Mouse (Mus musculus): Measurements from ENCODE around the gene Slc16a2. TPM values are rescaled to one million over a fixed set of nuclear protein-coding genes. Genes with fewer than 3 reads are reported as not detected.

The Slc16a2 gene
- polyA plus RNA-seq, 1 experiment from 2014 or later = 29.4 TPM

DNA sequence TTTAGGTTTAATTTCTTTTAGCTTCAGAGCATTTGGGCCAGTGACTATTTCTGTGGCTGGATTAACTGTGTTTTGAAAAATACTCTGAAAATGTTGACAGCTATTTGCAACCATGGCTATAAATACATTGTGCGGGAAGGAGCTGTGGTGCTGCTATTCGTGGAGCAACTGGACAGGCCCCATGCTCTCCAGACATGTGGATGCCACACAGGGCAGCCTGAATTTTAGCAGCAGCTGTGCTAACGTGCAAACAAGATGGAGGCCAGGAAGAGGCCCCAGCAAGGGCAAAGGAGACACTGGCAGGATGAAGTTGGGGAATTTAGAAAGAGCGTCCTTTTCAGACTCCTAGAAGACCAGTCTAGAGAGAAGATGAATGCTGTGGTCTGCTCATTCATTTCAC, 15.4 kb downstream of the Slc16a2 start:
- no peak for ATAC-seq (ENCODE audit: insufficient number of reproducible peaks, low FRiP score, low TSS enrichment, low read depth)
- WGBS = 65% methylated on average over 4 of the region's 4 CpGs
- Histone ChIP-seq H3K9me3 (replicated peaks) (no peaks in the 10 kb centered on the region), H3K9ac (no peak overlapping the region), H3K36me3 (no peaks in the 10 kb centered on the region), H3K27me3 (peaks cover 10% of the 10 kb centered on the region), H3K4me1 (no peaks in the 10 kb centered on the region), H3K4me3 (replicated peaks) (no peak overlapping the region), H3K27ac (replicated peaks) (no peak overlapping the region), H3K4me2 (replicated peaks) (no peak overlapping the region)

DNA sequence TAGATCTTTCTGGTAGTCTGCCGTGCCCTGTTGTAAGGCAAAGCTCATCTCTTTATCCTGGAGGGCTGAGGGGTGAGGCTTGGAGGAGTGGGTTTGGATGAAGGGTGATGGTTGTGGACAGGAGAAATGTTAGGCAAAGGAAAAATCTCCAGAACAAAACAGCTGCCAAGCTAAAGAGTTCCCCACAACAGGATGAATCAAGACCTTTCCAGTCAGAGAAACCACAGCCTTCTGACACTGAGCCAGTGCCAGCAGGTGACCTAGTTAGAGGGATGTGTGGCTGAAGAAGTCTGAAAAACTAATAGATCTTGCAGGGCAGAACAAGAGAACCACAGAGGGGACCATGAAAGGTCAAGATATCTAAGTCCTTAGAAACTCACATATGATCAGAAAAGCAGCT, 24.8 kb downstream of the Slc16a2 start:
- H3K27me3 ChIP-seq = peaks cover 12% of the 10 kb centered on the region
- no peaks in the 10 kb centered on the region for H3K4me1 ChIP-seq
- H3K4me2 ChIP-seq (replicated peaks) = no peak overlapping the region
- no peaks in the 10 kb centered on the region for H3K36me3 ChIP-seq
- no peaks in the 10 kb centered on the region for H3K9me3 ChIP-seq (replicated peaks)
- H3K9ac ChIP-seq = no peak overlapping the region
- H3K27ac ChIP-seq (replicated peaks) = no peak overlapping the region
- 84% methylated on average over 1 of the region's 1 CpGs for WGBS
- ATAC-seq (ENCODE audit: insufficient number of reproducible peaks, low FRiP score, low TSS enrichment, low read depth) = no peak
- no peak overlapping the region for H3K4me3 ChIP-seq (replicated peaks)

DNA sequence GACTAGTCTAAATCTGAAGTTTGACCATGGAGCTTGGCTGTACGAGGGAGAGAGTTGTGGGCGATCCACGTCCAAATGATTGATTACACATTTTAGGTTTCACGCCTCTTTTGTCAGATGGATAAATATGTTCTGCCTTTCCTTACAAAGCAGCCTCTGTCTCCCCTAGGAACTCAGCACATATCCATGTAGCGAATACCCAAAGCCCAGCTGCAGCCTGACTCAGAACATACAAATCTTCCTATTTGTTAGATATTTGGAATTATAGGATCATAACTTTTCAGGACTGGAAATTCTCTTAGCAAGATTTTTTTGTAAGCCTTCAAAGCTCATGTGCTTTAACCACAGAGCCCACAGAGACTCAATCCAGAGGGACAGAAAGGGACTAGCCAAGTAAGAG, 26.3 kb downstream of the Slc16a2 start:
- Histone ChIP-seq H3K36me3 (no peaks in the 10 kb centered on the region), H3K4me2 (replicated peaks) (no peak overlapping the region), H3K27me3 (peaks cover 17% of the 10 kb centered on the region), H3K27ac (replicated peaks) (no peak overlapping the region), H3K4me3 (replicated peaks) (no peak overlapping the region), H3K9me3 (replicated peaks) (no peaks in the 10 kb centered on the region), H3K9ac (no peak overlapping the region), H3K4me1 (no peaks in the 10 kb centered on the region)
- no peak for ATAC-seq (ENCODE audit: insufficient number of reproducible peaks, low FRiP score, low TSS enrichment, low read depth)
- WGBS = 59% methylated on average over 5 of the region's 5 CpGs

DNA sequence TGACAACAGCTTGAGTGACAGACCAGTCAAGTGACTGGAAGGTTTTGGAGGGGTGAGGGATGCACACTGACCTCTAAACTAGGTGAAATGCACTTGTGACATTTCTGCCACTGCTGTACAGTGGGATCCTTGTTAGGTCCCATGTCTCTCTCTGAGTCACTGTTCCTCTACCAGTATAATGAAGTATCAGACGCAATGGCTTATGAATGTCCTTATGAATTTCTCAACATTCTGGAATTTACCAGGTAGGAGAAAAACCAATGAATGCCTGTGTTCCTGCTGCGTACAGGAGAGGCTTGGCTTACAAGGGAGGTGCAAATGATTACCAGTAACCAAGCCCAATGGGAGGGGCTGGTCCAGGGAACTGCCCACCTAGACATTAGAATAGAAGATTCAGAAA, 30.5 kb downstream of the Slc16a2 start:
- Histone ChIP-seq H3K9me3 (replicated peaks) (no peaks in the 10 kb centered on the region), H3K27me3 (peaks cover 17% of the 10 kb centered on the region; the same call in 1 of the 2 replicates), H3K4me1 (no peaks in the 10 kb centered on the region), H3K9ac (no peak overlapping the region), H3K4me3 (replicated peaks) (no peak overlapping the region), H3K4me2 (replicated peaks) (no peak overlapping the region), H3K36me3 (no peaks in the 10 kb centered on the region), H3K27ac (replicated peaks) (no peak overlapping the region)
- WGBS = 74% methylated on average over 2 of the region's 2 CpGs
- no peak for ATAC-seq (ENCODE audit: insufficient number of reproducible peaks, low FRiP score, low TSS enrichment, low read depth)

DNA sequence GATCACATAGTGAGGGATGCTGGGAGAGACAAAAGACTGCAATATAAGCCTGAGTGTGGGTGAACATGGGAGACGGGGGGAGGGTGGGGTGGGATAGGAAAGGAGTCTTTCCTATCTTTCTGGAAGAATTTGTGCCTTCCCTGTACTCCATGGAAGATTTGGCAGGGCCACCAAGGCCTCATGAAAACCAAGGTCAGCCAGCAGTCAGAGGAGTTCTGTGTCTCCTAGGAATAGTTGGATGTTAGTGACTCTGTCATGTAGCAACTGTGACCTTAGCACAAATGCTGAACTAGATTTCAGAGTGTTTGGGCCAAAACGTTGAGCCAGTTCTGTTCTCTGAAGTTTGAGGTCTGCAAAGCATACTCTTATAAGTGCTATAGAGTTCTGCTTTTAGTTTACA, 36.1 kb downstream of the Slc16a2 start:
- no peak for ATAC-seq (ENCODE audit: insufficient number of reproducible peaks, low FRiP score, low TSS enrichment, low read depth)
- Histone ChIP-seq H3K9ac (no peak overlapping the region), H3K4me3 (replicated peaks) (no peak overlapping the region), H3K4me2 (replicated peaks) (no peak overlapping the region), H3K9me3 (replicated peaks) (no peaks in the 10 kb centered on the region), H3K36me3 (no peaks in the 10 kb centered on the region), H3K27me3 (0 out of 2 replicates have a peak, but pooled peaks cover 5% of the 10 kb centered on the region), H3K4me1 (no peaks in the 10 kb centered on the region), H3K27ac (replicated peaks) (no peak overlapping the region)
- 70% methylated on average over 2 of the region's 2 CpGs for WGBS

DNA sequence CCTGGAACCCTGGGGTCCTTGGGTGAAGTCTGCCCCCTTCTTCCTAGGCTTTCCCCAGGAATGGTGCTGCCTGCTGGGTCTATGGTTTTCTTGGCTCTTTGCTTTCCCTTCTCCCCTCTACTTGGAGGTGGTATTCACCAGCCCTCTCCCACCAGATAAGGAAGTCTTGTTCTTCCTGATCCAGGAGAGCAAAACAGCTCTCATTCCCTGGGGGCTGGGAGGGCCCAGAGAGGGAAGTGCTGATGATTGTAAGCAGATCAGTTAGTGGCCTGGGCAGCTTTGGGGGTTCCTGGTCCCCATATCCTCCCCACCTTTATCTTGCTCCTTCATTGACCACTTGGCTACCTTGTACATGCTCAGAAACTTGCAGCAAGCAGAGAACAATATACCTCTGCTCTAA, 45.4 kb downstream of the Slc16a2 start:
- H3K27ac ChIP-seq (replicated peaks) = no peak overlapping the region
- no peak overlapping the region for H3K9ac ChIP-seq
- H3K4me2 ChIP-seq (replicated peaks) = no peak overlapping the region
- no peak for ATAC-seq (ENCODE audit: insufficient number of reproducible peaks, low FRiP score, low TSS enrichment, low read depth)
- no peaks in the 10 kb centered on the region for H3K9me3 ChIP-seq (replicated peaks)
- H3K27me3 ChIP-seq = 0 out of 2 replicates have a peak, but pooled peaks cover 7% of the 10 kb centered on the region
- no peaks in the 10 kb centered on the region for H3K4me1 ChIP-seq
- no peaks in the 10 kb centered on the region for H3K36me3 ChIP-seq
- no peak overlapping the region for H3K4me3 ChIP-seq (replicated peaks)

DNA sequence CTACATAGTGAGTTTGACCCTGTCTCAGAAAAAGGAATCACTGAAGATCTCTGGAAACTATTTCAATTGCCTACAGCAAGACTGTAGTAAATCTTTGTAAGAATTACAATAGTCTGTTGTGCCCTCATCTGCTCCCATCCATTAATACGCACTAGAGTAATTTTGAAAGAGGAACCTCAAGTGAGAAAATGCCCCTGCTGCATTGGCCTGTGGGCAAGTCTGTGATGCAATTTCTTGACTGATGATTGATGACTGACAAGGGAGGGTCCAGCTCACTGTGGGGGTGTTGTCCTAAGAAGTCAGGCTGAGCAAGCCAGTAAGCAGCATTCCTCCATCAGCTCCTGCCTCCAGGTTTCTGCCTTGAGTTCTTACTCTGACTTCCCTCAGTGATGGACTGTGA, 75.6 kb downstream of the Slc16a2 start:
- H3K27ac ChIP-seq (replicated peaks) = no peak overlapping the region
- no peaks in the 10 kb centered on the region for H3K9me3 ChIP-seq (replicated peaks)
- H3K9ac ChIP-seq = no peak overlapping the region
- ATAC-seq (ENCODE audit: insufficient number of reproducible peaks, low FRiP score, low TSS enrichment, low read depth) = no peak
- no peak overlapping the region for H3K4me2 ChIP-seq (replicated peaks)
- H3K4me3 ChIP-seq (replicated peaks) = no peak overlapping the region
- 75% methylated on average over 1 of the region's 1 CpGs for WGBS
- H3K27me3 ChIP-seq = 0 out of 2 replicates have a peak, but pooled peaks cover 25% of the 10 kb centered on the region
- no peaks in the 10 kb centered on the region for H3K36me3 ChIP-seq
- H3K4me1 ChIP-seq = 0 out of 2 replicates have a peak, but pooled peaks cover 5% of the 10 kb centered on the region

DNA sequence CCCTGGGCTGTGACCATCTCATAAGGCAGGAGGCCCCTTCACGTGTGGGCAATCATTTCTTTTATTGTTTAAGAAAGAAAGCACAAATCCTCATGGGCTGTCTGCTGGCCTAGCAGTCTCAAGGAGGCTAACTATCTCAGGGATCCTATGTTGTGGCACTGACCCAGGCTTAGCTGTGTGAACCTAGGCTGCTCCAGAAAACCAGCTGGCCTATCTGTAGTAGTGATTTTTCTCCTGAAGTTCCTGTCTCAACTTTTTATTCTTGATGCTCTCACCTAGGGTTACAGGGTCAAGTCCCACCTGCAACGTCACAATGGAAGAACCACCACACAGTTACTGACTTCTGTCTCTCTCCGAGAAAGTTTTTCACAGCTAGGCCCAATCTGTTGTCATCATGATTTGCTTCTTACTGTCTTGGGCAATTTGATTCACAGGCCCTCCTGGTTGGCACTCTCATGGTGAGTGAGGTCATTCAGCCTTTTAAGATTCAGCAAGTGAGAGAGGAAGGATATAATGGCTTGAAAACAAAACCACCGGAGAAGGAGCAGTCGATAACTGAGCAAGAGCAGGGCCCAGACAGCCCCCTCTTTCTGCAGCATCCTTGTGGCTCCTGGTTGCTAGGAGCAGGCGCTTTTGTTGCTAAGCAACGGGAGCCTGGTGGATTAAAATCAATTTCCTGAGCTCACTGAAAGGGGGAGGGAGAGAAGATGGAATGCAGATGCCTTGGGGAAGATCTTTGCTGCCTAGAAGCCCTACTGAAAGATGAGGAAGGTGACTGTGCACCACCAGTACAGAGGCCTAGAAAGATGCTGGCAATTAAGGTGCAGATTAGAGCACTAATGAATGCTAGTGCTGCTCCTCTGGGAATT, 77.4 kb downstream of the Slc16a2 start:
- no peaks in the 10 kb centered on the region for H3K9me3 ChIP-seq (replicated peaks)
- 0 out of 2 replicates have a peak, but pooled peaks cover 5% of the 10 kb centered on the region for H3K4me1 ChIP-seq
- no peak overlapping the region for H3K9ac ChIP-seq
- H3K27ac ChIP-seq (replicated peaks) = no peak overlapping the region
- peaks cover 34% of the 10 kb centered on the region for H3K27me3 ChIP-seq
- no peak overlapping the region for H3K4me3 ChIP-seq (replicated peaks)
- WGBS = 36% methylated on average over 7 of the region's 7 CpGs
- ATAC-seq (ENCODE audit: insufficient number of reproducible peaks, low FRiP score, low TSS enrichment, low read depth) = no peak; the same call in 1 of the 2 replicates
- no peaks in the 10 kb centered on the region for H3K36me3 ChIP-seq
- H3K4me2 ChIP-seq (replicated peaks) = no peak overlapping the region

DNA sequence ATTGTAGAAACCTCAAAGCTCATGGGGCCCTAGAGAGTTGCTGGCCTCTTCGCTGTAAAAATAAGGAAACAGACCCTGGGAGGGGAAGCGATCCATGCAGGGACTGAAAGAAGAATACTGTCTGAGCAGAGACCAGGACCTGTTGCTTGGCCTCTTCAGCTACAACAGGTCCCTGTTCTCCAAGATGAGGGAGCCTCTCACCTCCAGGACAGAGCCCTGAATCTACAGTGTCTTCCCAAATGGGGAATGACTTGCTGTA, 79.8 kb downstream of the Slc16a2 start:
- ATAC-seq (ENCODE audit: insufficient number of reproducible peaks, low FRiP score, low TSS enrichment, low read depth) = no peak
- Histone ChIP-seq H3K36me3 (no peaks in the 10 kb centered on the region), H3K4me3 (replicated peaks) (no peak overlapping the region), H3K4me1 (0 out of 2 replicates have a peak, but pooled peaks cover 5% of the 10 kb centered on the region), H3K9ac (no peak overlapping the region), H3K27ac (replicated peaks) (peak overlapping the region; percentile 51; the same call in 1 of the 2 replicates), H3K4me2 (replicated peaks) (no peak overlapping the region), H3K9me3 (replicated peaks) (no peaks in the 10 kb centered on the region), H3K27me3 (peaks cover 40% of the 10 kb centered on the region)
- 66% methylated on average over 2 of the region's 2 CpGs for WGBS

DNA sequence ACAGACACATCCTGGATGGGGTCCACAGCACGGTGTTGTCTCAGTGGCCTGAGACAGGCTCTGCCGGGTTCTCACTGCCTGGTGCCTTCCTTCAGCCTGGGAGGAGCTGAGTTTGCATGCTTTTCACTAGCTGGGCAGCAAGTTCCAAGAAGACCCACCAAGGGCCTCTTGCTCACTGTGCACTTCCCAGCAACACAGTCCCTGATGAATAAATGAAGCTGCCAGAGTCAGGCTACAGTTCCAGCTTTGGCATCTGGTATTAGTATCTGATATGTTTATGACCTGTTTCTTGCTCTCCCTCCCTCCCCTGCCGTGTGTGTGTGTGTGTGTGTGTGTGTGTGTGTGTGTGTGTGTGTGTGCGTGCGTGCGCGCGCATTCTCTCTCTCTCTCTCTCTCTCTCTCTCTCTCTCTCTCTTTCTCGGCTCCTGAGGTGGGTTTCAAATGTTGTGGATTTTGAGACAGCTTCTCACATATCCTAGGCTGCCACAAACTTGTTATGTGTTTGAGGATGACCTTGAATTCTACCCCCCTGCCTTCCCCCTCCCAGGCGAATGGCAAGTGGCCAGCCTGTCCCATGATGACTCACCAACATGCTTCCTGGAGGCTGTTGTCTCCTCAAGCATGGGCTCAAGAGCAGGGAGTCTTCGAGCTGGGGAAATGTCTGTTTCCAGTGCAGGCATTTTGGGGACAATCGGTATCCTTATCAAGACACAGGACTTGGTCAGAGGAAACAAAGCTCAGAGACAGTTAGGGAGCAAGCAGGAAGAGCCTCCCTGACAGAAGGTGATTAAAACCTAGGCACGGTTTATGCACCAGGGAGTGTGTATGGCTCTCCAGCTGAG, 80.3 kb downstream of the Slc16a2 start:
- Histone ChIP-seq H3K4me1 (0 out of 2 replicates have a peak, but pooled peaks cover 5% of the 10 kb centered on the region), H3K4me3 (replicated peaks) (no peak overlapping the region), H3K36me3 (no peaks in the 10 kb centered on the region), H3K9me3 (replicated peaks) (no peaks in the 10 kb centered on the region), H3K27me3 (peaks cover 39% of the 10 kb centered on the region), H3K4me2 (replicated peaks) (no peak overlapping the region), H3K27ac (replicated peaks) (peak overlapping the region; percentile 51; the same call in 1 of the 2 replicates), H3K9ac (no peak overlapping the region)
- peak; percentile 34; the same call in 1 of the 2 replicates for ATAC-seq (ENCODE audit: insufficient number of reproducible peaks, low FRiP score, low TSS enrichment, low read depth)
- WGBS = 43% methylated on average over 6 of the region's 13 CpGs

DNA sequence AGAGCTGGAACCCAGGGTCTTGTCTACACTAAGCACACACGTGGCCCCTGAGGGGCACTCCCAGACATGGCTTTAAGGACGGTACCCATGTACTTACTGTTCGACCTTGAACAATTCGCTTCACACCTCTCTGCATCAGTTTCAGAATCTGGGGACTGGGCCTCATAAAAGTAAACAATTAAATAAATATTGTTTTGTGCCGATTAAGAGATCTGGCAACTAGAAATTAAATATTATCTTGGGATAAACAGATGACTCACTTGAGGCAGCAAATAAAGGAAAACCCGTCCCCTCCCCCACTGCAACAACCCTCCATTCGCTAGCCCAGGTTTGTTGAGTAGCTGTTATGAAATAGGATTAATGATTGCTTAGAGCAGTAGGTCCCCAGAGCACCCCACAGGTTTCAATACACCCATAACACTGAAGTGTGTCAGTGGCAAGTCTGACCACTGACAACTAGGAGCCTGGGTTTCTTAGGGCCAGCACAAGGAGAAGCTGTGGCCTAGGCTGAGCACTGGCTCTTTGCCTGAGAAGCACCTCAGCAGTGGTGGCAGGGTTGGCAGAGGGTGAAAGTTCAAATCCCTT, 87.7 kb downstream of the Slc16a2 start:
- no peaks in the 10 kb centered on the region for H3K4me1 ChIP-seq
- H3K4me2 ChIP-seq (replicated peaks) = no peak overlapping the region
- 80% methylated on average over 7 of the region's 7 CpGs for WGBS
- no peaks in the 10 kb centered on the region for H3K9me3 ChIP-seq (replicated peaks)
- H3K36me3 ChIP-seq = no peaks in the 10 kb centered on the region
- H3K27ac ChIP-seq (replicated peaks) = no peak overlapping the region
- H3K9ac ChIP-seq = no peak overlapping the region
- peaks cover 17% of the 10 kb centered on the region for H3K27me3 ChIP-seq
- ATAC-seq (ENCODE audit: insufficient number of reproducible peaks, low FRiP score, low TSS enrichment, low read depth) = no peak
- H3K4me3 ChIP-seq (replicated peaks) = no peak overlapping the region

All from embryonic facial prominence, embryonic 15.5 days (tissue).